Comparison of ENCODE assay signal across 13 mouse cellular contexts in the genomic region with DNA sequence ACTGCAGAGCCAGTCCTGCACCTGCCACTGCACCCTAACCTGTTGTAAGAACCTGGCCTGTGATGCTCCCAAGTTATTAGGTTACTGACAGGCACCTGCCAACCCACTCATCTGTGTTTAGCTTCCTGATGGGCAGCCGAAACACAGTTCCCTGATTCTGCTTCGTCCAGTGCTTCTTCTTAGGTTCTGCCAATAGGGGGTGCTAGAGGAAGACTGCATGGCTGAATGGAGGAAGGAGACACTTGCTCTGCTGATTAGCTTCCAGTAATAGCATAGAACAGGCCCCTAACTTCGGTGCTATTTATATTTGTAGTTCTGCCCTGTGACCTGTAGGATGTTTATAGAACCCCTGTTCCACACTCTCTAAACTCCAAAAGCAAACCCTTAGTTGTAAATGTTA.
DNase-seq lines count a peak whose midpoint lies in the region; ATAC-seq lines count a peak whose summit lies in the region.
"Had no signal": no experiment of that assay in that cellular context is flagged by ENCODE, and none has a peak within 500 bp of the region (broad histone marks: within the 10 kb centered on the region; RNA-seq: fewer than 3 reads in every experiment).

No protein-coding gene starts in this region.

- H3K9me3 ChIP-seq in forebrain, embryonic 13.5 days (replicated peaks) = no peaks in the 10 kb centered on the region
- H3K9me3 ChIP-seq: hindbrain, embryonic 13.5 days; limb, embryonic 10.5 days; midbrain, embryonic 12.5 days had no signal

- H3K27me3 ChIP-seq in forebrain, embryonic 13.5 days = no peaks in the 10 kb centered on the region
- H3K27me3 ChIP-seq: midbrain, embryonic 12.5 days had no signal

- H3K4me2 ChIP-seq in forebrain, embryonic 13.5 days = no peak overlapping the region
- H3K4me2 ChIP-seq: hindbrain, embryonic 13.5 days; midbrain, embryonic 12.5 days had no signal

- H3K4me3 ChIP-seq in forebrain, embryonic 13.5 days = no peak overlapping the region
- H3K4me3 ChIP-seq: erythroblast, embryonic 14.5 days; hindbrain, embryonic 13.5 days; limb, embryonic 10.5 days; midbrain, embryonic 12.5 days had no signal

- no peak for ATAC-seq in forebrain, embryonic 13.5 days
- ATAC-seq: activated CD4-positive, CD25-positive, alpha-beta regulatory T cell, adult 4 months had no signal

- no peak overlapping the region for H3K27ac ChIP-seq in forebrain, embryonic 13.5 days
- H3K27ac ChIP-seq: hindbrain, embryonic 13.5 days; limb, embryonic 10.5 days; midbrain, embryonic 12.5 days had no signal

- peaks cover 37% of the 10 kb centered on the region for H3K4me1 ChIP-seq in forebrain, embryonic 13.5 days
- H3K4me1 ChIP-seq: limb, embryonic 10.5 days had no signal

- no peak overlapping the region for H3K9ac ChIP-seq in forebrain, embryonic 13.5 days
- H3K9ac ChIP-seq: hindbrain, embryonic 13.5 days; midbrain, embryonic 12.5 days had no signal

- 75% methylated on average over 3 of the region's 3 CpGs for WGBS in forebrain, embryonic 13.5 days

- DNase-seq in cerebellum, adult 9-10 months = peak; percentile 8
- no peak for DNase-seq in cerebellum, adult 11-12 months
- DNase-seq in kidney, adult 18-20 months = peak; percentile 5
- DNase-seq in kidney, adult 11 months = no peak
- DNase-seq in ES-CJ7 (ENCODE audit: low read depth, low spot score) = peak; percentile 44
- peak; percentile 11 for DNase-seq in embryo, embryonic 11.5 days (ENCODE audit: low read depth, low spot score)
- no peak for DNase-seq in left cerebral cortex, adult 18-20 months (ENCODE audit: low spot score in 2 of 2)

- H3K36me3 ChIP-seq in forebrain, embryonic 13.5 days (ENCODE audit: poor library complexity, severe bottlenecking) = no peaks in the 10 kb centered on the region
- H3K36me3 ChIP-seq: hindbrain, embryonic 13.5 days; limb, embryonic 10.5 days; midbrain, embryonic 12.5 days had no signal

Comparison
In these comparisons a context has a peak if more than half of its experiments do, and no peak if none do; other contexts are left out.
1. DNase-seq: peak in cerebellum, adult 9-10 months (single experiment), kidney, adult 18-20 months (single experiment), ES-CJ7 (single experiment) and embryo, embryonic 11.5 days (single experiment); none in cerebellum, adult 11-12 months (single experiment), kidney, adult 11 months (single experiment) and left cerebral cortex, adult 18-20 months (0 of 2).